Mouse (Mus musculus) embryonic fibroblast, embryonic 13.5 days (primary cell): ENCODE data around the gene Prdm1.

ENCODE experiments used
- CTCF ChIP-seq: IDR thresholded peaks from 2 replicates; pipeline ENCODE4 v1.5.1; 2011; ENCODE audit warnings: mild to moderate bottlenecking, control low read depth, low read length, moderate library complexity, borderline replicate concordance; ENCODE audit not compliant: insufficient read depth
- POLR2A ChIP-seq: IDR thresholded peaks from 2 replicates; pipeline ENCODE4 v1.6.1; 2011; ENCODE audit warnings: low read depth, mild to moderate bottlenecking, control low read depth, low read length, moderate library complexity

GRCm38 (mm10) chr10:44538137-44538536 lies 9.8 kb upstream of the Prdm1 start:
- TF ChIP-seq POLR2A (no peak), CTCF (no peak)
